Mouse (Mus musculus): ENCODE results near the gene Slc35c1. TPM values are rescaled to one million over a fixed set of nuclear protein-coding genes. Genes with fewer than 3 reads are reported as not detected.

The Slc35c1 gene
- polyA plus RNA-seq, 1 experiment from 2014 or later = 7.2 TPM

DNA sequence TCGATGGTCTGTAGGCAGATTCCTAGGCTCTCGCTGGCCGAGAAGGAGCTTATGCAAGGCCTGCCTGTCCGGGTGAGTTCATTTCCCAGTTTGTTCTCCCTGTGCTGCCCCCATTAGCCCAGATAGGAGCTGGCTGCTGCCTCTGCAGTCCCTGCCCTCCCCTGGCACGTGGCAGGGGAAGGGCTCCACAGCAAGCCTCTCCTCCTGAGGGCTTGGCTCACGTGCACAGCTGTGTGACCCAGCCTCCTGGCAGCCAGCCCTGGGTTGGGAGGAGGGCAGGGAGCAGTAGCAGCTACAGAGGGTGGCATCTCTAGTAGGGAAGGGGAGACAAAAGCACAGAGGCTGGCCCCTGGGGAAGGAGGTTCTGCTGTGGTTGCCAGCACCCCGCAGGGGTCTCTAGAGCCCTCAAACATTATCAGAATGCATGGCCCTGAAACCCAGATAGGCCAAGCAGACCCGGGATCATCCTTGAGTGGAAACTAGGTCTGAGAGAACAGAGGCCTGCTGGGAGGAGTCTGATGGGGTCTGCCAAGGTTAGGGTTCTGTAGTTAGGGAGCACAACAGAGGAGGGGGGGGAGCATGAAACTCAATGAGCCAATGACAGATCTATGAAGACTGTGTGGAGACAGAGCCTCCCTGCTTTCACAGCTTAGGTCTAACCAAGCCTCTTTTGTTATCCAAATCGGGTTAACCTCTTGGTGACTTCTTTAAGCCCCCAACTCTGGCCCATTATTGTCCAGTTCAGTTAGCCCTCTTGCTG lies 36.5 kb downstream of the Slc35c1 start:
- no peak overlapping the region for H3K4me3 ChIP-seq (replicated peaks)
- WGBS = 84% methylated on average over 9 of the region's 9 CpGs
- H3K9ac ChIP-seq (replicated peaks) = no peak overlapping the region
- no peaks in the 10 kb centered on the region for H3K9me3 ChIP-seq
- H3K36me3 ChIP-seq = peaks cover 78% of the 10 kb centered on the region
- H3K27me3 ChIP-seq = no peaks in the 10 kb centered on the region
- peaks cover 34% of the 10 kb centered on the region for H3K4me1 ChIP-seq (replicated peaks)
- peak overlapping the region; percentile 90 for H3K27ac ChIP-seq
- H3K4me2 ChIP-seq = no peak overlapping the region
- ATAC-seq (ENCODE audit: insufficient number of reproducible peaks, insufficient read depth, low FRiP score, low TSS enrichment, low read depth) = no peak

DNA sequence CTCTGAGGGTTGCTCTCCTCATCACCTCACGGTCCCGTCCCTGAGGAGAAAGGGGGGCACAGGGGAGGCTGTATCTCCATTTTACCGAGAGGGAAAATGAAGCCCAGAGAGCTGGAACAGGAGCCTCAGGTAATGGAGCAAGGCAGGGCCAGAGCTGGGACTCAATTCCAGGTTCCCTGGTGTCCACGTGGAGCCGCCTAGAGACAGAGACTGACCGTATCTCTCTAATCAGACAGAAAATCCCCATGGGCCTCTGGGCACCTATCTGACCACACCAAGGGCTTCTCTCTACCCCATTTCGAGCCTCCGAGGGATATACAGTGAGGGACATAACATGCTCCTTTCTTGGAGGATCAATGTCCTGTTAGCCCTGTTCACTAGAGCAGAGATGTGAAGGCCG lies 37.2 kb downstream of the Slc35c1 start:
- Histone ChIP-seq H3K27me3 (no peaks in the 10 kb centered on the region), H3K4me2 (no peak overlapping the region), H3K9me3 (no peaks in the 10 kb centered on the region), H3K36me3 (peaks cover 85% of the 10 kb centered on the region), H3K4me1 (replicated peaks) (peaks cover 30% of the 10 kb centered on the region), H3K27ac (no peak overlapping the region), H3K9ac (replicated peaks) (no peak overlapping the region), H3K4me3 (replicated peaks) (no peak overlapping the region)
- WGBS = 92% methylated on average over 9 of the region's 9 CpGs
- no peak for ATAC-seq (ENCODE audit: insufficient number of reproducible peaks, insufficient read depth, low FRiP score, low TSS enrichment, low read depth)

DNA sequence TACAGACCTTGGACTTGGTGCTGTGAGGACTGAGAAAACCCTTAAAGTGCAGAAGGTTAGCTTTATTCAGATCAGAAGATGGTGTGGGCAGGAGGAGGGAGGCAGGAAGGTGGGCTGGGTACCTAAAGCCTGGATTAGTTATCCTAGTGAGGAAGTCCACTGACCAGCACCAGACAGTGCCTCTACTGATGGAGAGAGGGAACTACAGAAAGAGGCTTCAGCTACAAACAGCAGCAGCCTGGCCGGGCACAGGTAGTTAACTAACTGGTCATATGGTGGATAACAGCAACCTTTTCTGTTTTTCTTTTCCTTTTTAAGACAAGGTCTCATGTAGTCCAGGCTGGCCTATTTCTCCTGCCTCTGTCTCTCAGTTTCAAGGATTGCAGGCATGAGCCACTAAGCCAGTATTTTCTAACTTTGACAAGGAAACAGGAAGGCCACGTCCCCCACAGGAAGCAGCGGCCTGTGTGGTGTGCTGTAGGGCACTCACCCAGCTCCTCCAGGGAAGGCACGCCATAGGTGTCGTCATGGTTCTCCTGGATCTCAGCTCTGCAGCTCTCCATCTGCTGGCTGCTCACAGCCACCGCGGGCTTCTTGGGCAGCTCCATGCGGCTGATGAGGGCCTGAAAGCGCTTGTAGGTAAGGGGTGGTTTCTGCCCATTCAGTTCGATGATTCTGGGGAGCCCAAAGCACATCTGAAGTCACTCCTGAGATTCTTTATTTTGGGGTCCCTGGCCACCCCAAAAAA lies 37.8 kb downstream of the Slc35c1 start:
- H3K27me3 ChIP-seq = no peaks in the 10 kb centered on the region
- H3K4me1 ChIP-seq (replicated peaks) = peaks cover 24% of the 10 kb centered on the region
- ATAC-seq (ENCODE audit: insufficient number of reproducible peaks, insufficient read depth, low FRiP score, low TSS enrichment, low read depth) = no peak
- no peak overlapping the region for H3K9ac ChIP-seq (replicated peaks)
- no peaks in the 10 kb centered on the region for H3K9me3 ChIP-seq
- peaks cover 91% of the 10 kb centered on the region for H3K36me3 ChIP-seq
- no peak overlapping the region for H3K4me3 ChIP-seq (replicated peaks)
- no peak overlapping the region for H3K27ac ChIP-seq
- no peak overlapping the region for H3K4me2 ChIP-seq
- 76% methylated on average over 10 of the region's 10 CpGs for WGBS

DNA sequence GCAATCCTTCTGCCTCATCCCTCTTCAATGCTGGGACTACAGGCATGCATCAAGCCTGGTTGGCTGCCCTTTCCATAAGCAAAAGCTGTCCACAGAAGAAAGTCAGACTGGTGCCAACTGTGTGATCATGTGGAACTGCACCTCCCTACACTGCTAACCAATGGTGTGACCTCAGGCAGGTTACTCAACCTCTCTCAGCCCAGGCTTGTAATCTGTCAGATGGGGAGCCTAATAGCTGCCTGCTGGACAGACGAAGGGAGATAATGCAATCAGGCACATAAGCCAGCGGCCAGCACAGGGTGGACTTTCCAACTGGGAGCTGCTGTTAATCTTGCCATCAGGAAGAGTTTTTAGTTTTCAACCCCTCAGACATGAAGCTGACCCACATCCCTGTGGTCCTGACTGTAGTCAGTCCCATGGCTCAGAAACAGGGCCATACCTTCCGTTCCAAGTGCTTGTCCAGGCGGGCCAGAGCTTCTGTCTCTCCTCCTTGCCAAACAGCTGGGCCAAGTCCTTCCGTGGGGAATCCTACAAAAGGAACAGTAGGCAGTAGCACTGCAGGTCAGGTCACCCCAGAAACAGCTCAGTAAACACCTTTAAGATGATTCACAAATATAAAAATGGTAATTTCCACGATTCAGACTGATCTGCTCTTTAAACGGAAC lies 38.5 kb downstream of the Slc35c1 start:
- H3K27me3 ChIP-seq = no peaks in the 10 kb centered on the region
- H3K27ac ChIP-seq = no peak overlapping the region
- peaks cover 24% of the 10 kb centered on the region for H3K4me1 ChIP-seq (replicated peaks)
- H3K9ac ChIP-seq (replicated peaks) = no peak overlapping the region
- H3K9me3 ChIP-seq = no peaks in the 10 kb centered on the region
- 92% methylated on average over 7 of the region's 7 CpGs for WGBS
- ATAC-seq (ENCODE audit: insufficient number of reproducible peaks, insufficient read depth, low FRiP score, low TSS enrichment, low read depth) = no peak
- no peak overlapping the region for H3K4me2 ChIP-seq
- H3K4me3 ChIP-seq (replicated peaks) = no peak overlapping the region
- H3K36me3 ChIP-seq = peaks cover 98% of the 10 kb centered on the region

DNA sequence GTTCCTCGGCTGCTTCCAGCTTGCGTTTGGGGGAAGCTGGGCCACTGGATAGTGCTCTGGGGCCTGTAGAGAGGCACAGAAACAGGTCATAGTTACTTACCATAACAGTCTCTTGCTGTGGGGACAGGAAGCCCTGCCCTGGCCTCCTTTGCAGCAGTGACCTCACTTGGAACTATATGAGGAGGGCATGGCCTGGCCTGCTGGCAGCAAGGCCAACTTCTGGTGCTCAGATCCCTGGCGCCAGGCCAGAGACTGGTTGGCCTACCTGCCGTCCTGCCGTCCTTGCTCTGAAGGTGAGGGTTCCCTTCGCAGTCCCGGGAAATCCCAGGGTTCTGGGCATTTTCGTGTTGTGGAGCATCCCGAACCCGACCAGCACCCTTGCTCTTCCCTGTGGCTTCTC lies 48.6 kb downstream of the Slc35c1 start:
- peaks cover 98% of the 10 kb centered on the region for H3K36me3 ChIP-seq
- H3K27me3 ChIP-seq = no peaks in the 10 kb centered on the region
- no peak overlapping the region for H3K27ac ChIP-seq
- H3K4me3 ChIP-seq (replicated peaks) = no peak overlapping the region
- WGBS = 91% methylated on average over 10 of the region's 10 CpGs
- no peak for ATAC-seq (ENCODE audit: insufficient number of reproducible peaks, insufficient read depth, low FRiP score, low TSS enrichment, low read depth)
- no peak overlapping the region for H3K4me2 ChIP-seq
- H3K4me1 ChIP-seq (replicated peaks) = no peaks in the 10 kb centered on the region
- H3K9ac ChIP-seq (replicated peaks) = no peak overlapping the region
- no peaks in the 10 kb centered on the region for H3K9me3 ChIP-seq

DNA sequence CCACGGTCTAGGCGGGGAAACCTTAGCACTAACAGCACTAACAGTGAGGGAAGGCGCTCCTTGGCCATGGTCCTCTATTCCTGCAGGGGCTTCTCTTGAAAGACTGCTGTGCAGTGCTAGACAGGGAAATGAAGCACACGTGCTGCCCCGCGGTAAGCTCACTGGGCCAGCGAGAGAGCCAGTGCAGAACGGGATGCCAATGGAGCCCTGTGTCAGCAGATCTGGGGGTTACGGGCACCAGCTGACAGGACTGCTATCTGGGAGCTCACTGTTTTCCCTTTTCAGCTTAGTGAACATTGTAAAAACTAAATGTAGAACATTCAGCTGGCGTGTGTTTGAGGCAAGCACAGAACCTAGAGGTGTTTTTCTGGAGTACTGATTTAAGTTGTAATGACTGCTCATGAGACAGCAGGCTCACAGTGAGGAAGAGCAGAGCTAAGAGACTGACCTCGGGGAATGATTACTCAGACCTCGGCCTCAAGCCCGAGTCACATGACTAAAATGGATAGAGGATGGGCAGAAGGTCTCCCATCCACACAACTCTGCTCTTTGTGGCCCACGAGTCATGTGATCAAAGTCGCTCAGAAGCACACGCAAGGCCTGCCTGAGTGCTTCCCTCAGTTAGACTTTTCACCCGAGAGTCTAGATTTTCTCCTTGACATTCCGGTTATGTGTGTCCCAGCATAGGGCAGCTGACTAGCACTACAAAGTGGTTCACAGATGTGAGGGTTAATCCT lies 51.9 kb downstream of the Slc35c1 start:
- Histone ChIP-seq H3K36me3 (peaks cover 98% of the 10 kb centered on the region), H3K27me3 (no peaks in the 10 kb centered on the region), H3K9me3 (no peaks in the 10 kb centered on the region), H3K4me2 (no peak overlapping the region), H3K9ac (replicated peaks) (no peak overlapping the region), H3K27ac (no peak overlapping the region), H3K4me3 (replicated peaks) (no peak overlapping the region), H3K4me1 (replicated peaks) (no peaks in the 10 kb centered on the region)
- ATAC-seq (ENCODE audit: insufficient number of reproducible peaks, insufficient read depth, low FRiP score, low TSS enrichment, low read depth) = no peak
- WGBS = 93% methylated on average over 18 of the region's 18 CpGs

DNA sequence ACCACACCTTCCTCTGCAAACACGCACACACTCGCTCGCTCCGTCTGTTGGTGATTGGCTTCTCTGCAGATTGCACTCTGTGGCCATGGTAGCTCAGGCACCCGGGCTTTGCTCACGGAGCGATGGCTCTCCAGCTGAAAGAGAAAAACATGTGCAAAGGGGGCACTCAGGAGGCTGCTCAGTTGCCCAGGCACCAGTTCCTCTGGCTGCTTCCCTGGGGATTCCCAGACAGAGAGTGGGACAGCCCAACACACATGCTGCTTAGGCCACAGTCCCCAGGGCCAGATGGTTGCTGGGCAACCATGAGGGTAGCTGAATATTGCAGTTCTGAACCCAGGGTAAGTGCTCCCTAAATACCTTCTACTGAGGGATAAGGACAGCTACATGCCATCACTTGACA lies 54.7 kb downstream of the Slc35c1 start:
- H3K4me3 ChIP-seq (replicated peaks) = no peak overlapping the region
- H3K27me3 ChIP-seq = peaks cover 16% of the 10 kb centered on the region
- ATAC-seq (ENCODE audit: insufficient number of reproducible peaks, insufficient read depth, low FRiP score, low TSS enrichment, low read depth) = no peak
- H3K27ac ChIP-seq = no peak overlapping the region
- H3K4me1 ChIP-seq (replicated peaks) = peaks cover 7% of the 10 kb centered on the region; the same call in 1 of the 2 replicates
- 90% methylated on average over 7 of the region's 7 CpGs for WGBS
- H3K36me3 ChIP-seq = peaks cover 74% of the 10 kb centered on the region
- no peak overlapping the region for H3K4me2 ChIP-seq
- H3K9ac ChIP-seq (replicated peaks) = no peak overlapping the region
- H3K9me3 ChIP-seq = no peaks in the 10 kb centered on the region

DNA sequence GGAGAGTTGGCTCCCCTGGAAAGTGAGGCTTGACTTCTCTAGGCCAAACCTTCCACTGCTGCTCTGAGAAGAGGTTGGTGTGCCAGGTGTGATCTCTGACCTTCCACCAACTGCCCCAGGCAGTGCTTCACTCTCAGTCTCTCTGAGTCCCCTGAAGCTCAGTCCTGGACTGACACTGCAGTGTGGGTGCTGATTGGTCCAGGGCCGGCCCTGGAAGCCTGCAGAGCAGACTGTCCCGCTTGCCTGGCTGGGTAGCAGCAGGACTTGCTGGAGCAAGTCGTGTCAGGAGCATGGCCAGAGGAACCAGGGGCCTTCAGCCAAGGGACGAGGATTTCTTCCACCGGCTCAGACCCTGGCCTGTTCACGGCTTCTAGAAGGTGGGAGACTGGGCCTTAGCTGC lies 55.6 kb downstream of the Slc35c1 start:
- no peak overlapping the region for H3K4me2 ChIP-seq
- H3K27me3 ChIP-seq = peaks cover 25% of the 10 kb centered on the region
- peaks cover 8% of the 10 kb centered on the region; the same call in 1 of the 2 replicates for H3K4me1 ChIP-seq (replicated peaks)
- no peak overlapping the region for H3K4me3 ChIP-seq (replicated peaks)
- ATAC-seq (ENCODE audit: insufficient number of reproducible peaks, insufficient read depth, low FRiP score, low TSS enrichment, low read depth) = no peak
- H3K27ac ChIP-seq = no peak overlapping the region
- no peak overlapping the region for H3K9ac ChIP-seq (replicated peaks)
- no peaks in the 10 kb centered on the region for H3K9me3 ChIP-seq
- H3K36me3 ChIP-seq = peaks cover 65% of the 10 kb centered on the region
- WGBS = 74% methylated on average over 6 of the region's 6 CpGs

DNA sequence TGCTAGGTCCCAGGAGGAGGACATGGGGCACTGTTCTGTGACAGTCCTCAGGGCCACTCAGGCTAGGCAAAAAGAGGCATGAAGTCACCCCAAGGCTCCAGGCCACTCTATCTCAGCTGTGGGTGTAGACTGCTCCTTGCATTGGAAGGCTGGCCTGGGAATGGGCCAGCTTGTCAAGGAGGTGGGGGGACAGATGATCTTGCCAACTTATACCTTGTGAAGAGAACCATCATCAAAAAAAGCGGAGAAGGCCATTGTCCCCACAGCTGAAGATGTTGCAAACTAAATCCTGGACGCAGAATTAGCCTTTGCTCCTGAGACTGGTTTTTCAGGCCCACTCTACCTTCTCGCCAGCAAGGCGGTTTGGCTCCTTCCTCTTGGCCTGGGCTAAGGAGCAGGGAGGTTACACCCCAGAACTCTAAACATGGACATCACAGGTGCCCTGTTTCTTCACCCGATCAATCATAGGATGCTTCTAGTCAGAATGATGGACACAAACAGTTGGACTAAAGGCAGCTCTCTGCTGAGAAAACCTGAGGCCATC lies 56.5 kb downstream of the Slc35c1 start:
- Histone ChIP-seq H3K27me3 (peaks cover 29% of the 10 kb centered on the region), H3K4me3 (replicated peaks) (no peak overlapping the region), H3K4me1 (replicated peaks) (peaks cover 8% of the 10 kb centered on the region; the same call in 1 of the 2 replicates), H3K9me3 (no peaks in the 10 kb centered on the region), H3K36me3 (peaks cover 56% of the 10 kb centered on the region), H3K4me2 (no peak overlapping the region), H3K27ac (no peak overlapping the region), H3K9ac (replicated peaks) (no peak overlapping the region)
- ATAC-seq (ENCODE audit: insufficient number of reproducible peaks, insufficient read depth, low FRiP score, low TSS enrichment, low read depth) = no peak
- 91% methylated on average over 5 of the region's 5 CpGs for WGBS

Data from limb, embryonic 12.5 days (tissue).